Mouse (Mus musculus): ENCODE data around the gene Dot1l.

Dot1l gene

DNA sequence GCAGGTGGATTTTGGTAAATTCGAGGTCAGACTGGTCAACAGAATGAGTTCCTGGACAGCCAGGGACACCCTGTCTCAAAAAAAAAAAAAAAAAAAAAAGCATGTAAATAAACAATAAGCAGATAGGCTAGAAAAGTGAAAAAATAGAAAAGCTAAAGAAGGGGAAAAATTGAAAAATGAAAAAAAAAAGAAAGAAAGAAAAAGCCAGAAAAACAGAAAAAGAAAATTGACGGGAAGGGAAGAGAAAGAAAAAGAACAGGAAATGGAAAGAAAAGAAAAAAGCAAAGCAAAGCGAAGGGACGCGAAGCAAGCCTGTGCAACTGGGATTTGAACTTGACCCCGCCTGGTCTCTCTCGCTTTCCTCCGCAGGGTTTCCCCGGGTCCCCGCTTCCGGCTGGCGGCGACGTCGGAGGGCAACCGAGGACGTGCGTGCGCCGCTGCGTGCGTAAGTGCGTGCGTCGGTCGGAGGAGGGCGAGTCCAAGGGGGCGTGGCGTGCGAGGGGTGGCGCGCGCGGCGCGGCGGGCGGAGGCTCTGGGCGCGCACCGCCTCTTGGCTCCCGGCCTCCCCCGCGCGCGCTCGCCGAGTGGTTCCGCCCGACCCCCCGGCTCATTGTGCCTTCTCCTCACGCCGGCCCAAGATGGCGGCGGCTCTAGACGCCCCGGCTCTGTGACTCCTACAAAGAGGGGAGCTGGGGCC, at the start of gene Dot1l:
Dot1l (plus strand) TSS at position 613 of the 697 bp plus-strand sequence.
- peak; percentile 98 for DNase-seq

DNA sequence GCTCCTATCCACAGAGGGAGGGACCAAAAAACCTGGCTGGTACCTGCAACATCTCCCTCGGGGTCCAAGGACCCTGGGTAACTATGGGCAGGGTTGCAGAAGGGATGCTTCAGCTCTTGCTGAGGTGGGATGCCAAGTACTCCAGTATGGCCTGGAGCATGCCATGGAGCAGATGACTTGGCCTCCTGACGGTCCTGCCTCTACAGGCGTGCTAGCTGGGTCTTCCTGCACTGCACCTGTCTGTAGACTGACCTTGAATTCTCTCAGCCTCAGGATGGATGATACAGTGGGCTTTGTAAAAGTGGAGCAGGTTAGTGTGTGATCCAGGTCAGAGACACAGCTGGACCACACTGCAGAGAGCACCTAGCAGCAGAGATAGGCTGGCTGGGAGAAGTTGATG, 49.5 kb upstream of the Dot1l start:
- no peak for DNase-seq

- no peak for DNase-seq
Observed at GRCm38 (mm10) chr10:80710834-80711233, 44.2 kb upstream of the Dot1l start.

DNA sequence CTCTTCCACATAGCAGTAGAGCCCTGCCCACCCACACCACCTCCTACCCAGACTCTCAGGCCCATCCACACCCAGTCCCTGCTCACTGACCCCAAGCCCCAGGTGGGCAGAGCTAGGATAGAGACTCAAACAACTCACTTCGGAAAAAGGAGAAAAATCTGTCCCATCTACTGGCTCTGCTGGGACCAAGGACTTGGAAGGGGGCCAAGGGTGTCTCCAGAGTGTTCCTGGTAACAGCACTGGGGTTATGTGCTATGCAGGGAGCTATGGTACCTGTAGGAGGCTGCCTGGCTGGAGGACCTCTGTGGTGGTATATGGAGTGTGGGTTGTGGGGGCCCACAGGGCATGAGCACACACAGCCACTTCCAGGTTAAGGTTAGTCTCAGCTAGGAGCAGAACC, 37.7 kb upstream of the Dot1l start:
- no peak for DNase-seq

- DNase-seq: no peak
Observed at GRCm38 (mm10) chr10:80727369-80728127, 27.5 kb upstream of the Dot1l start.

DNA sequence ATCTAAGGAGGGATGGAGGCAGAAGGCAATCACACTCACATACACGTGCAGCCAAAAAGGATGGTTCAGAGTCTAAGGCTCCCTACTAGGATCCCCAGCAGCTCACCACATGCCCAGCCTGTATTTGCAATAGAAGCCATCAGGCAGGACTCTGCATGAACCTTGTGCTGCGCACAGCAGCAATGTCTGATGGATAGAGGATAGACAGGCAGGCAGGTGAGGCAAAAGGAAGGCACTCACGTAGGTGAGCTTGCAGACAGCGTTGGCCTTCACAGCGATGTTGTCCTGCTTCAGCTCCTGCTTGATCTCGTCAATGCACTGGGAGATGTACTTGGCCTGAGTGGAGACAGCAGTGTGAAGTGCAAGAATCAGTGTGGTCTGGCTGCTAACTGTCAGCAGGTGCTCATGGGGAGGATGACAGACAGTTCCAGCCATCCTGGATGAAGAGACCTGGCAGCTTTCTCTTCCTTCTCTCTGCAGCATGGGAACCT, 22.4 kb upstream of the Dot1l start:
- DNase-seq: no peak

GRCm38 (mm10) chr10:80736731-80737130, 18.3 kb upstream of the Dot1l start:
- no peak for DNase-seq

GRCm38 (mm10) chr10:80738657-80739056, 16.3 kb upstream of the Dot1l start:
- DNase-seq: no peak

DNA sequence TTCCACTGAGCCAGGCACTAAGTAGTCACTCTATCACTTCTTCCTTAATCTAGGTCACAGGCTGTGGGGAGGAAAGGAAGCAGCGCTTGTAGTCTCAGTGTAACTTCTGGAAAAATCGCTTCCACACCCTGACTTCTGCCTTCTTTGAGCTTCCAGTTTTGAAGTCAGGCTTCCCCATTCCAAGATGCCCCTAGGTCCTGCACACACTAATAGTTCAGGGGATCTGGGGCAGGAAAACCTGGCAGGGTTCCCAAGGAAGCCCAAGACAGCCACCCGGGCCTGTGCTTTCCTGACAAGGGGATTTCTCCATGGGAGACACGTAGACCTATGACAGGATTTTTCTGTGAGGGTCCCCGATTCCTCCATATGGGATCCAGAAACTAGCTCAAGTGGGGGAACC, 13.9 kb upstream of the Dot1l start:
- no peak for DNase-seq

GRCm38 (mm10) chr10:80741634-80742179, 13.3 kb upstream of the Dot1l start:
- DNase-seq: no peak

DNA sequence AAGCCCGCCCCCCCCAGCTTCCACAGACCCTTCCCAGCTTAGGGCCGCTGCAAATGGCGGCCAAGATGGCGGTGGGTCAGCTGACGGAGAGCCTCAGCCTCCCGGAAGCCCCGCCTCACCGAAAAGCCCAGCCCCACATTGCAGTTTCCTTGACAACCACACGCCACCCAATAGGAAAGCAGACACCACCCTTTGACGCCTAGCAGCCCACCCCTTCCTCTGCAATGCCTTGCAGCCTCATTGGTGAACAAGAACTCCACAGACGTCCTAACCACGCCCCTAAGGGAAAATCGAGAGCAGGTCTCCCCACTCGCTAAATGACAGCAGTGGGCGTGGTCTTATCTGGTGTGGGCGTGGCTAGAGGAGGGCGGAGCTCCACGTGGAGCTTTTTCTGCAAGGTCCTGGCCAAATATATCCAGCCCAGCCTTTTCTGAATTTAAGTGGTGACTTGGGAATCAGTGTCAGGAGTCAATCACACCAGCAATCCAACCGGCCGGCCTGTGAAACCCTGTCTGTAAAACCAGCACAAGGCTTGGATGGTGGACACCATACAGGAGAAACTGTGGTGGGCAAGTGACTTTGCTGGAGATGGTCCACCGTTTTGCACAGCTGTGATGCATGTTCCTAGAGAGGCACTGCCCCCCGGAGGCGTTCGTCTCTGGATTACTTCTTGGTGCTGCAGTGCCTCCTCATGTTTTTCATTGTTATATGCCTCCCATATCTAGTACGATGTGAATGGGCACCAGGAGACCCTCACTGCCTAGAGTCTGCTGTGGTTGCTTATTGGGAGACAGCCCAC, 12.6 kb upstream of the Dot1l start, which contains the start of gene Ap3d1:
Ap3d1 (minus strand) TSS at position 85 of the 799 bp plus-strand sequence.
- DNase-seq: peak; percentile 99

- DNase-seq: no peak
Observed at GRCm38 (mm10) chr10:80744262-80744661, 10.7 kb upstream of the Dot1l start.

- peak; percentile 79 for DNase-seq
Observed at GRCm38 (mm10) chr10:80747410-80747809, 7.6 kb upstream of the Dot1l start.

- DNase-seq: no peak
Observed at GRCm38 (mm10) chr10:80748609-80749008, 6.4 kb upstream of the Dot1l start.

DNA sequence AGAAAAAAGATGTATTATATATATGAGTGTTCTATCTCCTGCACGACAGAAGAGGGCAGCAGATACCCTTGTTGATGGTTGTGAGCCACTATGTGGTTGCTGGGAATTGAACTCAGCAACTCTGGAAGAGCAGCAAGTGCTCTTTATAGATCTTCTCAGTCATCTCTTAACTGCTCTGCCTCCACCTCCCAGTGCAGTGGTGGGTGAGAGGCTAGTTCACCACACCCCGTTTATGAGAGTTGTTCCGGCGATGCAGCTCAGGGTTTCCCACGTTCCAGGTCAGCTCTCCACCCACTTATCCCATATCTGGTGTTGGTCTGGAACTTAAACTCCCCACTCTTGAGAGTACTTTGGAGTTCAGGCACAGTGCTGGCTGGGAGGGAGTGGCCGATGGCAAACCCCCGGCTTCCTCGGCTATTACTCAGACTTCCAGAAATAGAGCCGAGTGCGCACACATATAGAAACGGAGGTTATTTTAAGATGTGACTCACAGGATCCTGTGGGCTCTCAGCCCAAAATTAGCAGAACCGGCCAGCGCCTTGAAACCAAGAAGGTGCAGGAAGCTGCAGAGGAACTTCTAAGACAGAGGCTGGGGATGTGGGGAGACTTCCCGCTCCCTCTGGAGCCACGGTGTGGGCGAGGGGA, 3.7 kb upstream of the Dot1l start:
- DNase-seq: peak; percentile 82

DNA sequence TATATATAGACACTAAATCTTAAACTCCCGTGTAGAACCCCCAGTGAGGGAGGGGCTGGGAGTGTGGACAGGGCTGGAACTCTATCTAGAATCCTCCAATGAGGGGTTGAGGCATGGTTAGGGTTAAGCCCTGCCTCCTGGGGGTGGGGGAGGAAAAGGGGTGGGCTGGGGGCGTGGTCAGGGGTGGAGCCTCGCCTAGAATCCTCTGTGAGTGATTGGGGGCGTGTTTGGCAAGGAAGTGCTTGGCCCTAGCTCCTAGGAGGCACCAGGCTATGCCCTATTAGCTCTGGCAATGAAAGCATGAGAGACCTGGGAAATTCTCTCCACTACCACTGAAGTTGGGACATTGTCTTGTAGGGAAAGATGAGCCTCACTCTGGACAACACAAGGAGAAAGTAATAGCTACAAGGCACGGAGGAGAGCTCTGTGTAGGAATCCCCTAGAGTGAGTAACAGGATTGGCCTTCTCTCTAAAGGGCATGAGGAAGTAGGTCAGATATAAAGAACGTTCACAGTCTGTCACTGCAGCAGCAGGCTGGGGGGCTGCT, 2.9 kb upstream of the Dot1l start:
- no peak for DNase-seq

DNA sequence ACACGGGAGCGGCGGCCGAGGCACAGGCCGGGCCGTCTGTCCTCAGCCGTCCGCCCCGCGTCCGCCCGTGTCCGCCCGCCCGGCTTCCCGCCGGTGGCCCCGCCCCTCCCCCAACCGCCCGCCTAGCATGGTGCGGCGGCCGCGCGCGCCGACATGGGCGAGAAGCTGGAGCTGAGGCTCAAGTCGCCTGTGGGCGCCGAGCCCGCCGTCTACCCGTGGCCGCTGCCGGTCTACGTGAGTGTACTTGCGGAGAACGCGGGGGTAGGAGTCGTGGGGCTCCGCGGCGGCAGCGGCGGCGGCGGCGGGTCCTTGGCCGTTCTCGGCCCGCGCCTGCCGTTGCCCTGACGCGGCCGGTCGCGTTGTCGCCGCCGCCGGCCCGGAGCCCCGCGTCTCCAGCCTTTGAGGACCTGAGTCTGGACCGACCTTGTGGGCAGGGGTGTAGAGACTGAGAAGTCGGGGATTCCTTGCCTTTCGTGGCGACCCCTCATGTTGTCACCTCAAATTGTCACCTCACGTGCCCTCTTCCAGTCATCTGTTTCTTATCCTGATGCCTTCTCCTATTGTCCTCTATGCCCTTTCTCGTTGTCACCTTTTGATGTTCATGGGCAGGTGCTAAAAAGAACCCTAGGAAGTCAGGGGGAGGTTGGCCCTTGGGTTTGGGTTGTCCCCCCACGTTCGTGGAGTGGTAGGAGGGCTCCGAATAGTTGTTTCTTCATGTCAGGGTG, 447 bp downstream of the Dot1l start:
- no peak for DNase-seq

GRCm38 (mm10) chr10:80756099-80756498, 1.1 kb downstream of the Dot1l start:
- no peak for DNase-seq

- no peak for DNase-seq
Observed at GRCm38 (mm10) chr10:80756509-80756908, 1.5 kb downstream of the Dot1l start.

- peak; percentile 74 for DNase-seq
Observed at GRCm38 (mm10) chr10:80756967-80757366, 2.0 kb downstream of the Dot1l start.

DNA sequence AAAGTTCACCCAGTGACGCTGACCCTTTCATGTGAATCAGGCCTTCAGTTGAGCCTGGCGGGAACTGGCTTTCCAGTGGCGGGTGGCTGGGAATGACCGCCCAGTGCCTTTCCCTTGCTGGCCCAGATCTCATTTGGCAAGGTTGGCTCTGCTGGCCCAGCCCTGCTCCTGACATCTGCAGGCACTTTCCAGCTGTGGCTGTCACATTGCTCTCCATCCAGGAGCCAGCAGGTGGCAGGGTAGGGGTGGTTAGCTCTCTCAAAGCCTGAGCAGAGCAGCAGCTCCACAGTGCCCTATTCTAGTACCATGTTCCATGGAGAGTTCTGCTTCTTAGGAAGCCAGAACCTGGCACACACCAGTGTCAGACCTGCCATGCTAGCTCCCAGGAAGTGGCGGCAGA, 2.7 kb downstream of the Dot1l start:
- peak; percentile 77 for DNase-seq
